Mouse (Mus musculus) skeletal muscle tissue, adult 2 months (tissue): Measurements from ENCODE around the gene Hoga1.

Experiments
- DNase-seq: peaks from one replicate; pipeline ENCODE4 v3.0.0-alpha.2; 2012; ENCODE audit warnings: low read depth, low spot score

Gene Hoga1

DNA sequence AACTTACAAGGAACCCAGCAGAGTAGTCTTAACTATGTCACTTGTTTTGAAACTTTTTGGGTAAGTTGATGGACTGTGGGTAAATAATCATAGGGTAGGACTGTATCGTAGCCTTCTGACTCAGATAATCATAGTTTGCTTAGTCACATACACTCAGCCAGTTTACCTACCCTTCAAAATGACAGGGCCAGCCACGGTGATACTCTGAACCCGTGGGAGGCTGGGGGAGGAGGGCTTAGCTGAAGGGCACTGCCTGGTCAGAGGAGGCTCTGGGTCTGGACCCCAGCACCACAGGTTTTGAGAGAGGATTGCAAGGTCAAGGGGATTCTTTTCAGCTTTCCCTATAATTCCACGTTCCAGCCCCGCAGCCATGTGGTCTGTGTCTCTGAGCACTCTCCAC lies 73.2 kb downstream of the Hoga1 start:
- DNase-seq: no peak

DNA sequence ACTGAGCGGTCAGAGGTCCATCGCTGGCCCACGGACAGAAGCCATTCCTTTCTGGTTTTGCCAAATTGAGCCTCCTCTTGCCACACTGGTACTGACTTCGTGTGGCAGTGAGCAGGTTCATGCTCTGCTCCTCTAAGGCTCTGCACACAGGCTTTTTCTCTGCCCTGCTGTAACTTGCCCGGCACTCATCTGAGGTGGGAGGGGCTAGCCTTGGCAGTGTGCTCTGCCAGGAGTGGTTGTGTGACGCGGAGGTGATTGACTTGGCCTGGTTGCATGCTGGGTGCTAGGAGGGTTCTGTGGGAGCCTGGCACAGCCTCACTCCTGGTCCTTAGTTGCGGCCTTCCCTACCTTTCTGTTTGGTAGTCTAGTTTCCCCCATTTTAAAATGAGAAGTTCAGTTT lies 75.0 kb downstream of the Hoga1 start:
- no peak for DNase-seq
